Mouse (Mus musculus): Measurements from ENCODE around the gene A730061H03Rik. TPM values are rescaled to one million over a fixed set of nuclear protein-coding genes. Genes with fewer than 3 reads are reported as not detected.
A peak's percentile ranks its signal among the peaks of the same experiment; 100 is the strongest.

The A730061H03Rik gene
- polyA plus RNA-seq (2016; fragmentation: Nextera tagmentation; extraction: Ambion mirVana) = 0.64 TPM in 1 of 2 replicates, not detected in the other

DNA sequence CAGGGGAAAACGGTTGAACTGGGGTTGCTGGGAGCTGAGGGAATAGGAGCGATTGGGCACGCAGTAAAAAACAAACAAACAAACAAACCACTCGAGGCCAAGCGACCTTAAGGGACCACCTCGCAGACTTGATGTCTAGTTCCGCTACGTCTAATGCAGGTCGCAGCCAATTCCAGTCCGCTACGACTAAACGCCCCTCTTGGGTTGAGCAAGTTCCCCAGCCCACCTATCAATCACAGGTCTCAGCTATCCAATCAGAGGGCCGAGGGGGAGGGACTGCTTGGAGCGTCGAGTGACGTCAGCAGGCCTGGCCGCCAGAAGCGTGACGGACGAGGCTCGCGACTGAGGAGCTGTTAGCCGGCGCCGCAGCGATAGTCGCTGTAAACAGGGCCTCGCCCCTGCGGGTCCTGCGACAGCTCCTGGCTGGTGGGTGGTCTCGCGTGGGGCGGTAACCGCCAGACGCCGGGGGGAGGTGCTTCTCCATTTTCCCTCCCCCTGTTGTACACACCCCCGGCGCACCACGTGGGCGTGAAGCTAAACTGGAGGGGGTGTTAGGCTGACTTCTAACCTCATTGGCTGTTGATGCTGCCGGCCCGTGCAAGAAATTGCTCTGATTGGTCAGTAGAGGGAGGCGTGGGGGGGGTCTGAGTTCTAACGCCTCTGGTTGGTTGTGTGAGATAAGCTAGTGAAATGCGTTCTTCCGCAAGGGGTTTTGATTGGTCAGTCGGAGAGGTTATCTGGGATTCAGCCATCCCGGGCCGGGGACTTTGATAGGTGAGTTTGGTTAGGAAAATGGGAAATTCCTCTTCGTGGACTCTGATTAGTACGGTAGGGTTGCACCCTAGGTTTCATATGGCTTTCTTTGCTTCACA, at the start of gene A730061H03Rik:
Gene A730061H03Rik (minus strand): TSS at position 205 of the 872 bp plus-strand sequence.
- H3K27ac ChIP-seq = peak within 1 kb of the TSS; percentile 98
- H3K4me1 ChIP-seq = peaks cover 18% of the 10 kb centered on the region
- H3K36me3 ChIP-seq (replicated peaks) = peaks cover 21% of the 10 kb centered on the region
- under 1% methylated on average over 51 of the region's 51 CpGs for WGBS
- H3K4me3 ChIP-seq (replicated peaks) = peak within 1 kb of the TSS; percentile 69
- peak within 1 kb of the TSS; percentile 71 for H3K9ac ChIP-seq
- ATAC-seq (ENCODE audit: low FRiP score) = peak; percentile 97
- peak within 1 kb of the TSS; percentile 81 for H3K4me2 ChIP-seq
- no peaks in the 10 kb centered on the region for H3K27me3 ChIP-seq
- H3K9me3 ChIP-seq = no peaks in the 10 kb centered on the region

DNA sequence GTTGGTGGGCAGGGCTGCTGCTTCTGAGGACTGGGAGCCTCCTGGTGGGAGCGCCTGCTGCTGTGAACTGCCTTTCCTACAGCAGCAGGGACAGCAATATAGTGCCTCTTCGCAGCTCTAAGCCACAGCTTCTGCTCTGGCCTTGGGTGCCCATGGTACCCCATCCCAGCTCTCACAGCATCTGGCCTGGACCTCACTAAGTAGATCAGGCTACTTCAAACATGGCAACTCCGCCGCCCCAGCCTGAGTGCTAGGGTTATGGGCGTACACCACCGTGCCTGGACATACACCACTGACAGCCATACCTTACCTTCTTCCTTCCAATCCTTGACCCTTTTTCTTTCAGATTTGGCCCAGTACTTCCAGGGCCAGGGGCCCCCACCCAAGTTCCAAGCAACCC, 48.1 kb upstream of the A730061H03Rik start:
- Histone ChIP-seq H3K36me3 (replicated peaks) (peaks cover 50% of the 10 kb centered on the region), H3K27me3 (no peaks in the 10 kb centered on the region), H3K4me1 (peaks cover 11% of the 10 kb centered on the region), H3K27ac (no peak overlapping the region), H3K4me3 (replicated peaks) (no peak overlapping the region), H3K9me3 (no peaks in the 10 kb centered on the region), H3K9ac (no peak overlapping the region), H3K4me2 (no peak overlapping the region)
- WGBS = 95% methylated on average over 6 of the region's 6 CpGs
- no peak for ATAC-seq (ENCODE audit: low FRiP score)

DNA sequence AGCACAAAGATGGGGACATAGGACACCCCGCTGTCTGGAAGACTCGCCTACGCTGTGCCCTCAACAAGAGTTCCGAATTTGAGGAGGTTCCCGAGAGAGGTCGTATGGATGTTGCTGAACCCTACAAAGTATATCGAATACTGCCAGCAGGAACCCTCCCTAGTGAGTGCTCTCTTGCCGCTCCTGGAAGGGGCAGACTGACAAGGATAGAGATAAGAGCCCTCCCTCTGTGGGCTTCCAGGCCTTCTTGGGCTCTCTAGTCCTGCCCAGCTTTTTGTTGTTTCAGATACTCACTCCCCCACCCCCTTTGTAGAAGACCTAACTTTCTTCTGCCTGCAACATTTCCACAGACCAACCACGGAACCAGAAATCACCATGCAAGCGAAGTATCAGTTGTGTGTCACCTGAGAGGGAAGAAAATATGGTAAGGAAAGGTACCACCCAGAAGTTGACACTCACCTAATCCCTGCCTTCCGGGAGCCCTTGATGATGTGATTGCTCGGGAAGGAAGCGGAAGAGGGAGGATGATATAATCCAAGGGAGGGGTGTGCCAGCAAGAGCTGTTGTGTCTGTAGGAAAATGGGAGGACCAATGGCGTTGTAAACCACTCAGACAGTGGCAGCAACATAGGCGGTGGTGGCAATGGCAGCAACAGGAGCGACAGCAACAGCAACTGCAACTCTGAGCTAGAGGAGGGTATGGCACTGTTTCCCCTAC, 45.7 kb upstream of the A730061H03Rik start:
- Histone ChIP-seq H3K4me1 (peaks cover 12% of the 10 kb centered on the region), H3K36me3 (replicated peaks) (peaks cover 74% of the 10 kb centered on the region), H3K4me2 (no peak overlapping the region), H3K9me3 (no peaks in the 10 kb centered on the region), H3K27ac (no peak overlapping the region), H3K9ac (no peak overlapping the region), H3K4me3 (replicated peaks) (no peak overlapping the region), H3K27me3 (no peaks in the 10 kb centered on the region)
- 95% methylated on average over 16 of the region's 16 CpGs for WGBS
- ATAC-seq (ENCODE audit: low FRiP score) = no peak

DNA sequence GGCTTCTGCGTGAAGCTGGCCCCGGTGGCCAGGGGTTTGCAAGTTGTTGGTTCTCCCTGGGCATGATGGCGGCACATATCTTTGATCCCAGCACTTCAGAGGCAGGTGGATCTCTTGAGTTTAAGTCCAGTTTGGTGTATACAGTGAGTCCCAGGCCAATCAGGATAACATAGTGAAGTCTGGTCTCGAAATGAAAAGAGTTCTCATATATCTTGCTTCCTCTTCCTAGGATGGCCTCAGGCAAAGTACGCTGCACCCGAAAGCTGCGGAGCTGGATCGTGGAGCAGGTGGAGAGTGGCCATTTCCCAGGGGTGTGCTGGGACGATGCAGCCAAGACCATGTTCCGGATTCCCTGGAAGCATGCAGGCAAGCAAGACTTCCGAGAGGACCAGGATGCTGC, 44.6 kb upstream of the A730061H03Rik start:
- H3K9ac ChIP-seq = no peak overlapping the region
- H3K27me3 ChIP-seq = no peaks in the 10 kb centered on the region
- ATAC-seq (ENCODE audit: low FRiP score) = no peak
- no peak overlapping the region for H3K4me3 ChIP-seq (replicated peaks)
- no peaks in the 10 kb centered on the region for H3K9me3 ChIP-seq
- peaks cover 84% of the 10 kb centered on the region for H3K36me3 ChIP-seq (replicated peaks)
- H3K27ac ChIP-seq = no peak overlapping the region
- H3K4me1 ChIP-seq = peaks cover 12% of the 10 kb centered on the region
- H3K4me2 ChIP-seq = no peak overlapping the region
- 95% methylated on average over 11 of the region's 11 CpGs for WGBS

DNA sequence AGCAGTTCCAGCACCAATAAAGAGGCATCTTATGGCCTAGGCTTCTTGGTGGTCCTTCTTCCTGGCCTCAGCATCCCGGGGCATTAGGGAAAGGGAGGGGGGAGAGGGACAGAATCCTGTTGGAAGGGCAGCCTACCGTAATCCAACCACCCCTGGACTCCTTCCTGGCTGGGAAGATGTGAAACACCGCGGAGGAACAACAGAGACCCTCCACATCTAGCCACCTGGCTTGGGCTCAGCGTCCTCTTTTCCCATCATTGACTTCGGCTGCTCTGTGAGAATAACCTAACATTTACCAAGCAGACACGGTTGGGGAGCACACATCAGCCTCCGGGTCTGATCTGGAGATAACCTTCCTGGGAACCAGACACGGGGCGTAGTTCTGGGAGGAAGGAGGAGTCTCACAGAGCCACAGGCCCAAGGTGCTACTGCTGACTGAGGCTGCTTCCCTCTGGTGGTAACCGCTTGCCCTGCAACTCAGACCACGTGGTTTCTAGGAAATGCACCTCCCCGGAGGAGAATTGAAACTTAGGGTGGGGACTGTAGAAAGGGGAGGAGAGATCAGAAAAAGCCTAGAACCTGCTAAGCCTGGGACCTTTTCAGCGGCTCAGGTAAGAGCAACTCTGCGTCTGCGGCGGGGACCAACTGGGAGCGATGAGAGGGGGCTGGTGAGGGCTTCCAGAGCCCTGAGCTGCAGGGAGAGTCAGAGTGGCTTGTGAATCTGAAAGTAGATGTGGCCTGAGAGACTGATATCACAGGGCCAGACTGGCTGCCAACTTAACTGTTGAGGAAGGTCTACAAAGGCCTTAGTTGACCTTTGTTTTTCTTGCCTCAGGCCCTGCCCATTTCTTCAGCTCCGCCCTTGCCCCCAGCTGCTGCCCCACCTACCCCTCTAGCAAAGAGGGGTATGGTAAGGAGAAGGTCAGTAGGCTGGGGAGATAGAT, 43.7 kb upstream of the A730061H03Rik start:
- 20% methylated on average over 19 of the region's 19 CpGs for WGBS

DNA sequence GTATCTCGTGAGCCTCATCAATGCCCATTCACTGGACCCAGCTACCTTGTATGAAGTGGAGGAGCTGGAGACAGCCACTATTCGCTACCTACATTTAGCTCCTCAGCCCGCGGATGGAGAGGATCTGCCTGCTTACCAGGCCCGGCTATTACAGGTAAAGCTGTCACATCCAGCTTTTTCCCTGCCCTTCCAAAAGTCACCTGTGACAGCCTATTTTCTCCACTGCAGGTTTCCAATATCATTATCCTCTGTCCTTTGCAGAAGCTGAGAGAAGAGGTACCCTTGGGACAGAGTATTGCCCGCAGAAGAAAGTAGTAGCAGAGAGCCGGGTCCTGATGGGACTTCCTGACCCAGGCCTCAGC, 43.0 kb upstream of the A730061H03Rik start, which contains the start of gene Irf9:
Gene Irf9 (plus strand): TSS at position 301 of the 362 bp plus-strand sequence.
- peaks cover 84% of the 10 kb centered on the region for H3K36me3 ChIP-seq (replicated peaks)

More for the DNA sequence above, 43.7 kb upstream of the A730061H03Rik start:
- peak; percentile 84 for ATAC-seq (ENCODE audit: low FRiP score)
- H3K9me3 ChIP-seq = no peaks in the 10 kb centered on the region
- H3K4me3 ChIP-seq (replicated peaks) = peak overlapping the region; percentile 26
- peak overlapping the region; percentile 13; the same call in 1 of the 2 replicates for H3K27ac ChIP-seq
- peaks cover 84% of the 10 kb centered on the region for H3K36me3 ChIP-seq (replicated peaks)
- peaks cover 12% of the 10 kb centered on the region for H3K4me1 ChIP-seq
- H3K27me3 ChIP-seq = no peaks in the 10 kb centered on the region
- H3K9ac ChIP-seq = peak overlapping the region; percentile 33; the same call in 1 of the 2 replicates
- peak overlapping the region; percentile 45 for H3K4me2 ChIP-seq

DNA sequence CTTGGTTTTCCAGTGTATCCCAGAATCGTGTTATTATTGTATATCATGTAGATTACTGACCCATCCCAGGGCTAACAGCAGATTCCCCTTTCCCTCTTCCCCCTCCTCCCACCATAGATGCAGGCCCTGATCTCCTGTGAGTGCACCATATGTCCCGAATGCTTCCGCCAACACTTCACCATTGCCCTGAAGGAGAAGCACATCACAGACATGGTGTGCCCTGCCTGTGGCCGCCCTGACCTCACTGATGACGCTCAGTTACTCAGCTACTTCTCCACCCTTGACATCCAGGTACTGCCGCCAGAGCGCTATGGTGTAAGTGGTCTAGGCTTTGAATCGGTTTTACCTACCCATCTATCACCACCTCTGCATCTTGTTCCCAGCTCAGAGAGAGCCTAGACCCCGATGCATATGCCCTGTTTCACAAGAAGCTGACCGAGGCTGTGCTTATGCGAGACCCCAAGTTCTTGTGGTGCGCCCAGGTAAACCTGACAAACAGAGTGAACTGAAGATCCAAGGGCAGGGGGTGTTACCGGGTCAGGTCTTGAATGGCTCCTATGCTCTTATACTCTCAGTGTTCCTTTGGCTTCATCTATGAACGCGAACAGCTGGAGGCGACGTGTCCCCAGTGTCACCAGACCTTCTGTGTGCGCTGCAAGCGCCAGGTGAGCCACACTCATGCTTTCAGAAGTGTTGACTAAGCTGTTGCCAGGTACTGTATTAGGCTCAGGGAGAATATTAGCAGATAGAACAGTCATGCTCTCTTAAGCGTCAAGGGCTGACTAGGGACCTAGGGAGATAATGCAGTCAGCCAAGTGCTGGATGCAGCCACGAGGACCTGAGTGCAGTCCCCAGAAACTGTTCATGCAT, 38.5 kb upstream of the A730061H03Rik start:
- Histone ChIP-seq H3K9me3 (no peaks in the 10 kb centered on the region), H3K4me1 (peaks cover 6% of the 10 kb centered on the region), H3K4me2 (no peak overlapping the region), H3K9ac (no peak overlapping the region), H3K4me3 (replicated peaks) (no peak overlapping the region), H3K36me3 (replicated peaks) (peaks cover 86% of the 10 kb centered on the region), H3K27me3 (no peaks in the 10 kb centered on the region), H3K27ac (no peak overlapping the region)
- ATAC-seq (ENCODE audit: low FRiP score) = no peak
- 94% methylated on average over 21 of the region's 21 CpGs for WGBS

More for the DNA sequence above, 43.0 kb upstream of the A730061H03Rik start, which contains the start of gene Irf9:
- H3K4me2 ChIP-seq = peak within 1 kb of the TSS; percentile 45
- WGBS = 88% methylated on average over 7 of the region's 7 CpGs
- H3K9me3 ChIP-seq = no peaks in the 10 kb centered on the region
- no peaks in the 10 kb centered on the region for H3K27me3 ChIP-seq
- no peak for ATAC-seq (ENCODE audit: low FRiP score)
- peak within 1 kb of the TSS; percentile 26 for H3K4me3 ChIP-seq (replicated peaks)
- peak within 1 kb of the TSS; percentile 13; the same call in 1 of the 2 replicates for H3K27ac ChIP-seq
- H3K4me1 ChIP-seq = peaks cover 12% of the 10 kb centered on the region
- H3K9ac ChIP-seq = peak within 1 kb of the TSS; percentile 33; the same call in 1 of the 2 replicates

DNA sequence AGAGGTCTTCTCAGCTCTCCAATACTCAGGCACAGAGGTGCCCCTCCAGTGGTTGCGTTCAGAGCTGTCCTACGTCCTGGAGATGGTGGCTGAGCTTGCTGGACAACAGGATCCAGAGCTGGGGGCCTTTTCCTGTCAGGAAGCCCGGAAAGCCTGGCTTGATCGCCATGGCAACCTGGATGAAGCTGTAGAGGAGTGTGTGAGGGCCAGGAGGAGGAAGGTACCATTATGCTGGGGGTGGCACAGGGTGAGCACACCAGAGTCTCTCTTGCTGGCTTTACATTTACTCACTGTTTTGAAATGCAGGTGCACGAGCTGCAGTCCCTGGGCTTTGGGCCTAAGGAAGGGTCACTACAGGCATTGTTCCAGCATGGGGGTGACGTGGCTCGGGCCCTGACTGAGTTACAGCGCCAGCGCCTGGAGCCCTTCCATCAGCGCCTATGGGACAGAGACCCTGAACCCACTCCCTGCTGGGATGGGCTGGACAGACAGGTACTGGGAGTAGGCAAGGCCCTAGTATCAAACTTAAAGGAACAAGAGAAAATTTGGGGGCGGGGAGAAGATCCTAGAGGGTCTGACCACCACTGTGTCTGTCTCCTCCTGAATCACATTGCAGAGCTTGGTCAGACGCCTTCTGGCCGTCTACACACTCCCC, 36.0 kb upstream of the A730061H03Rik start:
- Histone ChIP-seq H3K4me1 (peaks cover 20% of the 10 kb centered on the region), H3K4me2 (no peak overlapping the region), H3K36me3 (replicated peaks) (peaks cover 60% of the 10 kb centered on the region), H3K9ac (no peak overlapping the region), H3K4me3 (replicated peaks) (no peak overlapping the region), H3K9me3 (no peaks in the 10 kb centered on the region), H3K27ac (no peak overlapping the region), H3K27me3 (no peaks in the 10 kb centered on the region)
- 81% methylated on average over 13 of the region's 13 CpGs for WGBS
- no peak for ATAC-seq (ENCODE audit: low FRiP score)

DNA sequence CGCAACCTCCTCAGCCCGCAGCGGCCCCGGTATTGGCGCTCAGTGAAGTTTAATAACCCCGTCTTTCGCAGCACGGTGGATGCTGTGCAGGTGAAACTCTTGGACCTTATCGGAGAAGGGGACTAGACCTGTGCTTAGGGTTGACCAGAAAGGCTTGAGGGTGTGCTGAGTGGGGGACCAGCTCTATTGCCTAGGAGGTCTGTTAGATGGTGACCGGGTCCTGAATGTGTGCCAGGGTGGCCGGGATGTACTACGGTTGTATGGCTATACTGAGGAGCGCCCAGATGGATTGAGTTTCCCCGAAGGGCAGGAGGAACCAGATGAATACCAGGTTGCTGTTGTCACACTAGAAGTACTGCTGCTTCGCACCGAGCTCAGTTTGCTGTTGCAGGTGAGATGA, 32.0 kb upstream of the A730061H03Rik start:
- 8% methylated on average over 16 of the region's 16 CpGs for WGBS
- no peaks in the 10 kb centered on the region for H3K27me3 ChIP-seq
- H3K4me2 ChIP-seq = peak overlapping the region; percentile 97
- peak overlapping the region; percentile 83 for H3K9ac ChIP-seq
- ATAC-seq (ENCODE audit: low FRiP score) = no peak
- no peaks in the 10 kb centered on the region for H3K9me3 ChIP-seq
- H3K4me1 ChIP-seq = peaks cover 28% of the 10 kb centered on the region
- peak overlapping the region; percentile 83 for H3K4me3 ChIP-seq (replicated peaks)
- H3K27ac ChIP-seq = no peak overlapping the region
- H3K36me3 ChIP-seq (replicated peaks) = peaks cover 36% of the 10 kb centered on the region

DNA sequence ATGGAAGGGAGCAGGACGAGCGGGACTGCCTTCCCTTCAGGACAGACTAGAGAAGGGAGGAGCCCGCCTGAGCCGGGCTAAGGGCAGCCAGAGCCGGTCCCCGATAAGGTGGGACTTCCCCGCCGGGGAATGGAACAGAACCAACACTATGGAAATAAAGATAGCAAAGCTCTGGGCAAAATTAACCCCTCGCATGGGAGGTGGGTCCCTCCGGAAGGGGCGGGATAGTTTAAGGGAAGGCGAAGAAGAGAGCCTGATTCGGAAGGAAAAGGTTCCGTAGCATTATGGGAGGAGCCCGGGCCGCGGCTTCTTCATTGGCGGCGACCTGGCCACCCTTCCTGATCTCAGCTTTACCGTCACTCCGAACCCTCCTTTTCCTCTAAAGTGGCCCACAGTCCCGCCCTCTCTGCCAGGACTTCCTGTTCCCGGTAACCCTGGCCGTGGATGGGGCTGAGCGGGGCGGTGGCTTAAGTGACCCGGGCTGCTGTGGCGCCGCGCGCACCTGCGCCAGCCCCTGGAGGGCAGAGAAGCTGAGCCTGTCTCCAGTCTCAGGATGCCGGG, 31.2 kb upstream of the A730061H03Rik start, which contains the start of gene Rnf31:
Gene Rnf31 (plus strand): TSS at position 378 of the 561 bp plus-strand sequence.
- H3K4me2 ChIP-seq = peak within 1 kb of the TSS; percentile 97
- ATAC-seq (ENCODE audit: low FRiP score) = peak; percentile 91
- H3K9ac ChIP-seq = peak within 1 kb of the TSS; percentile 83
- peak within 1 kb of the TSS; percentile 95 for H3K27ac ChIP-seq
- H3K4me3 ChIP-seq (replicated peaks) = peak within 1 kb of the TSS; percentile 83
- WGBS = under 1% methylated on average over 33 of the region's 33 CpGs
- H3K4me1 ChIP-seq = peaks cover 28% of the 10 kb centered on the region
- no peaks in the 10 kb centered on the region for H3K27me3 ChIP-seq
- no peaks in the 10 kb centered on the region for H3K9me3 ChIP-seq
- H3K36me3 ChIP-seq (replicated peaks) = peaks cover 28% of the 10 kb centered on the region
